Mouse (Mus musculus) embryonic fibroblast, embryonic 13.5 days (primary cell): ENCODE results near the gene Gm26602. TPM values are rescaled to one million over a fixed set of nuclear protein-coding genes. Genes with fewer than 3 reads are reported as not detected.

ENCODE experiments used
- H3K27ac ChIP-seq: 2 replicates; pipeline ENCODE4 v1.5.1; 2012; ENCODE audit warnings: low read length, control low read depth, inconsistent platforms; ENCODE audit not compliant: insufficient read depth
- H3K4me1 ChIP-seq: 2 replicates; pipeline ENCODE4 v1.6.1; 2011; ENCODE audit warnings: low read length; ENCODE audit not compliant: control insufficient read depth, insufficient read depth
- H3K4me3 ChIP-seq: 2 replicates; pipeline ENCODE4 v1.5.1; 2011; ENCODE audit warnings: mild to moderate bottlenecking, control low read depth, low read length; ENCODE audit not compliant: insufficient read depth
- CTCF ChIP-seq: IDR thresholded peaks from 2 replicates; pipeline ENCODE4 v1.5.1; 2011; ENCODE audit warnings: mild to moderate bottlenecking, control low read depth, low read length, moderate library complexity, borderline replicate concordance; ENCODE audit not compliant: insufficient read depth
- POLR2A ChIP-seq: IDR thresholded peaks from 2 replicates; pipeline ENCODE4 v1.6.1; 2011; ENCODE audit warnings: low read depth, mild to moderate bottlenecking, control low read depth, low read length, moderate library complexity
- polyA plus RNA-seq: library from polyadenylated mRNA; stranded (reverse); fragments of >200 nt; gene quantifications from 2 replicates; pipeline ENCODE4 v1.2.4, GENCODE M21; 2011; ENCODE audit warnings: low read depth; ENCODE audit not compliant: missing spikeins, insufficient read length

Gene Gm26602
- polyA plus RNA-seq, 1 experiment = not detected

GRCm38 (mm10) chr10:79900951-79901410, 9.7 kb upstream of the Gm26602 start:
- Histone ChIP-seq H3K27ac (no peak overlapping the region), H3K4me1 (no peaks in the 10 kb centered on the region), H3K4me3 (no peak overlapping the region)
- TF ChIP-seq CTCF = peak; percentile 36; the same call in 1 of the 2 replicates
- no peak for TF ChIP-seq POLR2A

- H3K27ac ChIP-seq = no peak overlapping the region
- no peak for TF ChIP-seq POLR2A
- TF ChIP-seq CTCF = no peak
- no peak overlapping the region for H3K4me3 ChIP-seq
- 0 out of 2 replicates have a peak, but pooled peaks cover 4% of the 10 kb centered on the region for H3K4me1 ChIP-seq
These were observed 3.9 kb upstream of the Gm26602 start for GRCm38 (mm10) chr10:79906712-79907111.

GRCm38 (mm10) chr10:79907415-79907814, 3.2 kb upstream of the Gm26602 start:
- Histone ChIP-seq H3K4me1 (0 out of 2 replicates have a peak, but pooled peaks cover 4% of the 10 kb centered on the region), H3K27ac (no peak overlapping the region), H3K4me3 (no peak overlapping the region)
- no peak for TF ChIP-seq POLR2A
- TF ChIP-seq CTCF = no peak

- H3K4me1 ChIP-seq = 0 out of 2 replicates have a peak, but pooled peaks cover 4% of the 10 kb centered on the region
- peak within 1 kb of the TSS; percentile 94 for H3K27ac ChIP-seq
- TF ChIP-seq CTCF (no peak), POLR2A (no peak)
- H3K4me3 ChIP-seq = peak within 1 kb of the TSS; percentile 74
These were observed 2.2 kb upstream of the Gm26602 start, which contains the start of gene Med16 for GRCm38 (mm10) chr10:79908167-79909091. Gene Med16, minus strand, starts transcription at chr10:79908923.

GRCm38 (mm10) chr10:79909092-79909922, 1.3 kb upstream of the Gm26602 start:
- Histone ChIP-seq H3K27ac (no peak overlapping the region), H3K4me3 (no peak overlapping the region), H3K4me1 (0 out of 2 replicates have a peak, but pooled peaks cover 4% of the 10 kb centered on the region)
- TF ChIP-seq POLR2A (peak; percentile 12; the same call in 1 of the 2 replicates), CTCF (no peak)

GRCm38 (mm10) chr10:79912412-79912811, 1.8 kb downstream of the Gm26602 start:
- Histone ChIP-seq H3K4me3 (no peak overlapping the region), H3K4me1 (peaks cover 4% of the 10 kb centered on the region; the same call in 1 of the 2 replicates), H3K27ac (no peak overlapping the region)
- TF ChIP-seq POLR2A = no peak
- no peak for TF ChIP-seq CTCF

GRCm38 (mm10) chr10:79914131-79914947, 3.7 kb downstream of the Gm26602 start:
- peaks cover 2% of the 10 kb centered on the region; the same call in 1 of the 2 replicates for H3K4me1 ChIP-seq
- H3K4me3 ChIP-seq = no peak overlapping the region
- H3K27ac ChIP-seq = no peak overlapping the region
- TF ChIP-seq POLR2A = no peak
- TF ChIP-seq CTCF = no peak

- Histone ChIP-seq H3K4me3 (no peak overlapping the region), H3K4me1 (no peaks in the 10 kb centered on the region; the same call in 1 of the 2 replicates), H3K27ac (no peak overlapping the region)
- no peak for TF ChIP-seq POLR2A
- TF ChIP-seq CTCF = no peak
These were observed 4.4 kb downstream of the Gm26602 start for GRCm38 (mm10) chr10:79914948-79915596.
